Mouse (Mus musculus): ENCODE results near the gene Sh3yl1. TPM values are rescaled to one million over a fixed set of nuclear protein-coding genes. Genes with fewer than 3 reads are reported as not detected.

Gene Sh3yl1
- total RNA-seq, 2 experiments from 2014 or later, result 11.3 to 11.8 TPM

DNA sequence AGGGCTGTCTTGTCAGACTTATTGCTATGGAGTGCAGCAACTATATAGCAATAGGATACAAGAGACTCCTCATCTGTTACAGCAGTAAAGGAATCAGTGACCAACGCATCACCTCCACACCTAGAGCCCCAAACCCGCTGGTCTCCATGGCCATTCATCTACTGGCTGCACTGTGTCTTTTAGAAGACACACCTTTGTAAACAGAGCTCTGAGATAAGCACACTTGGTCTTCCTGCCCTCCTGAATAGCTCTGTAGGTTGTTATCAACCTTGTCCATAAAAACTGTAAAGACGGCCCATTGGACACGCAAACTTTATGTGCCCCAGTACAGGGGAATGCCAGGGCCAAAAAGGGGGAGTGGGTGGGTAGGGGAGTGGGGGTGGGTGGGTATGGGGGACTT is 14.4 kb upstream of the Sh3yl1 start:
- Histone ChIP-seq H3K27ac (no peak overlapping the region), H3K4me3 (no peak overlapping the region)
- no peak for DNase-seq (ENCODE audit: extremely low spot score in 1 of 2, low spot score in 2 of 2)
- intact Hi-C loops (cut with DNase I), result no loop called here
- no peak for TF ChIP-seq CTCF (IDR thresholded peaks at IDR 0.05)

DNA sequence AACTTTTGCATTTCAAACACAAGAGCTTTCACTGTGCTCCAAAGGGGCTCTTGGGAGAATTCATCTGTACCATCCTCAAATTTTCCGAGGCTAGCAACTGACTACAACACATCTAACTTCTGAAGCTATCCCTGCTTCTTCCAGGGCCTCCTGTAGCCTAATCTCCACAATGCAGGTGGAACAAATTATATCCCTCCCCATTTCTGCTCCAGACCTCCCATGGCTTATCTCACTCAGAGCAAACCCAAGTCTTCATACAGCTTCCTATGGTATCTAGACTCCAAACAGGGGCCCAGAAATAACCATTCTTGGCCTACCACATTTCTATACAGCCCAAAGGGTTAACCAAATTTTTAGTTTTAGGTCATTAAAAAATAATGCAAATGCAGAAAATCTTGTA is 2.8 kb upstream of the Sh3yl1 start:
- intact Hi-C loops (cut with DNase I), result no loop called here

DNA sequence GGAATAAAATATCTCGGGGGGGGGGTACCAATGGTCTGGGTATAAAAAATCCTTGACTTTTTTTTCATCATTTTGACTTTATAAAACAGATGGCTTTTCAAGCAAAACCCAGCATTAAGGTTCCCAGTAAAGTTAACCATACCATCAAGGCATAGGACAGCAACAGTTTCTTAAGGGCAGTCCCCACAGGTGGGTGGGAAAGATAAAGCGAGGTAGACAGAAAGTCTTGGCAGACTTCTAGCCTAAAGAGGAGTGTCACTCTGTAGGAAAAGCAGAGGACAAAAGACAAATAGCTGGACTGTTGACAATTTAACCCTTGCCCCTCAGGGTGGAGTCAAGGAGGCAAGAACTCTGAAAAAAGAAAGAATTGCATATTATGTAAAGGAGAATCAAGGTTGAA is 1.6 kb upstream of the Sh3yl1 start:
- intact Hi-C loops (cut with DNase I), result no loop called here
- Histone ChIP-seq H3K4me3 (no peak overlapping the region), H3K27ac (no peak overlapping the region)
- TF ChIP-seq CTCF (IDR thresholded peaks at IDR 0.05), result no peak
- DNase-seq (ENCODE audit: extremely low spot score in 1 of 2, low spot score in 2 of 2), result no peak

More for the DNA sequence above, 2.8 kb upstream of the Sh3yl1 start:
- Histone ChIP-seq H3K27ac (no peak overlapping the region), H3K4me3 (no peak overlapping the region)
- TF ChIP-seq CTCF (IDR thresholded peaks at IDR 0.05), result no peak
- no peak for DNase-seq (ENCODE audit: extremely low spot score in 1 of 2, low spot score in 2 of 2)

DNA sequence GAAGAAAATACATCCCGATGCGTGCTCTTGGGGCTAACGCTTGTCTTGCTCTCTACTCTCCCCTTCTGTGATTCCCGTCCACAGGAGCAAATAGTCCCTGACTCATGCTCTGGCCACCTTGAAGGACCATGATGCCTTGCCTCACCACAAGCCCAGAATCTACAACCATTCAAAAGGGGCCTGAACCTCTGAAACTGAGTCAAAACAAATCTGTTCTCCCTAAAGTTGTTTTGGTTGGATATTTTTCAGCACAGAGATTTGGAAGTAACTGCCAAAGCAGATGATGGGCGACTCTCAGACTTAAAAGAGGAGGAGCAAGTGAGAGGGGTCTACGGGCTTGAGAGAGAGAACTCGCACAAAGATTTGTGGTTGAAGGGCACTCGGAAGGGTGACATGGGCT is 608 bp upstream of the Sh3yl1 start:
- TF ChIP-seq CTCF (IDR thresholded peaks at IDR 0.05), result no peak
- intact Hi-C loops (cut with DNase I), result no loop called here
- DNase-seq (ENCODE audit: extremely low spot score in 1 of 2, low spot score in 2 of 2), result no peak
- peak overlapping the region; percentile 82 for H3K4me3 ChIP-seq
- peak overlapping the region; percentile 89 for H3K27ac ChIP-seq

DNA sequence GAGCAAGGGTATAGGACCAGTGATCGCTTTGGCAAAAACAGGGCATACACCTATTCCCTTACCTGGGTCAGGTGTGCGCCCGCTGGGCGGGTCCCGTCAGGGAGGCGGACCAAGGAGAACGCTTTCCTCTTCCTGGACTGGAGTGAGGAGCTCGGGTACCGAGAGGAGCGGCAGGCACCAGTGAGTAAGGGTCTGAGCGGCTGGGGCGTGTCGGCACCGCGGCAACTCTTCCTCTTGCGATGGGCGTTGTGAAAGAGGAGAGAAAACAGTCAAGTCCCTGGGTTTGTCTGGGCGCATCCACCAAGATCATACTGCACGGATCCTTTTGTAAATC is 547 bp downstream of the Sh3yl1 start:
- no peak for TF ChIP-seq CTCF (IDR thresholded peaks at IDR 0.05)
- H3K27ac ChIP-seq, result peak overlapping the region; percentile 79
- intact Hi-C loops (cut with DNase I), result no loop called here
- DNase-seq (ENCODE audit: extremely low spot score in 1 of 2, low spot score in 2 of 2), result peak; percentile 39 to 53
- peak overlapping the region; percentile 82 for H3K4me3 ChIP-seq

DNA sequence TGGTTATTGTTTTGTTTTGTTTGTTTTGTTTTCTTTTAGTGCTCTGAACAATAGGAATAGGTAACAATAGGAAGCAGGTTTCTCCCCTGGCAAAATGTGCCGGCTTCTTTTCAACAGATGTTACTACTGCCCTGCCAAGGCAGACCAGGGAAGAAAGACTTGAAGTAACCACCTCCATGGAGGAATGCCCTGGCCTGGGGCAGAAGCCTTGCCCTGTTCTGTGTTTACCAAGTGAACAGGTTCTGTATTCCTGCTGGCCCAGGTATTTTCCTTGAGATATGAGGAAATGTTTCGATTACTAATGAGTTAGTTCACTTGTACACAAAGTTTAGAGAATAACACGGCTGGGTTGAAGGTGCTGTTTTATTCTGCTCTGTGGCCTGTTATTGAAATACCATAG is 1.4 kb downstream of the Sh3yl1 start:
- intact Hi-C loops (cut with DNase I), result no loop called here
- no peak for TF ChIP-seq CTCF (IDR thresholded peaks at IDR 0.05)

DNA sequence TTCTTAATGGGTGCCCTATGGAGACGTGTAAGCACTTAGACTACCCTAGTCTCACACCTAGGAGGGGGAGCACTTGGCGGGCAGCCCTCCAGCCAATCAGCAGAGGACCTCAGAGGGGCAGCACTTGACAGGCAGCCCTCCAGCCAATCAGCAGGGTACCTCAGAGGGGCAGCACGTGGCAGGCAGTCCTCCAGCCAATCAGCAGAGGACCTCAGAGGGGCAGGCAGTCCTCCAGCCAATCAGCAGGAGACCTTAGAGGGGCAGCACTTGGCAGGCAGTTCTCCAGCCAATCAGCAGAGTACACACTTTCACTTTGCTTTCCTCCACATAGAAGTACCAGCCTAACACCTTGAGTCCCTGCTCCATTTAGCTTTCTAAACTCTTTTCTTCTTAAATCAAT is 10.9 kb downstream of the Sh3yl1 start:
- no peak for TF ChIP-seq CTCF (IDR thresholded peaks at IDR 0.05)
- intact Hi-C loops (cut with DNase I), result no loop called here
- Histone ChIP-seq H3K4me3 (no peak overlapping the region), H3K27ac (no peak overlapping the region)
- DNase-seq (ENCODE audit: extremely low spot score in 1 of 2, low spot score in 2 of 2), result no peak

More for the DNA sequence above, 1.4 kb downstream of the Sh3yl1 start:
- no peak for DNase-seq (ENCODE audit: extremely low spot score in 1 of 2, low spot score in 2 of 2)
- Histone ChIP-seq H3K4me3 (no peak overlapping the region; the same call in 1 of the 2 replicates), H3K27ac (no peak overlapping the region)

DNA sequence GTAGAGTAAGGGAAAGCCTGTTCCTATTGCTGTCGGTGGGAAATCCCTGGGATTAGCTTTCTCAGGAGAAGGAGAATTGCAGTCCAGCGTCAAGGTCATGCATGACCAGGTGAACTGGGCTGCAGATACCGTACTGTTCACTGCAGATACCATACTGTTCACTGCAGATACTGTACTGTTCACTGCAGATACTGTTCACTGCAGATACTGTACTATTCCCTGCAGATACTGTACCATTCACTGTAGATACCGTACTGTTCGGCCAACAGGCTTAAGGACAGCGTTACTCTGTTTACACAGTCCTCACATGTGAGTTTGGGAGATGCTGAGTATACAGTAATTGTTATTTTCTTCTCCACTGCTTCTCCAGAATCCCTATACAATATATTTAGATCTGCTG is 16.7 kb downstream of the Sh3yl1 start:
- no peak for TF ChIP-seq CTCF (IDR thresholded peaks at IDR 0.05)
- Histone ChIP-seq H3K4me3 (no peak overlapping the region), H3K27ac (no peak overlapping the region)
- intact Hi-C loops (cut with DNase I), result no loop called here
- DNase-seq (ENCODE audit: extremely low spot score in 1 of 2, low spot score in 2 of 2), result no peak

DNA sequence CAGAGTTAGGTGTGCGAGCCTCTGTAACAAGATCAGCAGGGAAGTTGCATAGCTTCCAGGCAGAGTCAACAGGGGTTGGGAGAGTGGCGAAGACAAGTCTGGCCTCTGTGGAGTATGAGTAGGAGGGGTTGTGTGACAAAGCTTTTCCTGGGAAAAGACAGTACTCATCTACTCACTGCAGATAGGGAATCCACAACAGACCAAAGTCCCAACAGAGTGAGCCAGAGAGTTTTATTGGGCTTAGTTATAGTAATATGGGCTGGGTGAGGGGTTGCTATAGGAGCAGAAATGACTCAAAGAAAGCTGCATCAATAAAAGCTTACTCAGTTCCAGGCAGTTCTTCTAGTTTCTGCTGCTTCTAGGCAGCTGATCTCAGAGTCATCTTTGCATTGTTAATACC is 21.8 kb downstream of the Sh3yl1 start:
- DNase-seq (ENCODE audit: extremely low spot score in 1 of 2, low spot score in 2 of 2), result no peak
- intact Hi-C loops (cut with DNase I), result no loop called here
- Histone ChIP-seq H3K4me3 (no peak overlapping the region), H3K27ac (no peak overlapping the region)
- TF ChIP-seq CTCF (IDR thresholded peaks at IDR 0.05), result no peak

DNA sequence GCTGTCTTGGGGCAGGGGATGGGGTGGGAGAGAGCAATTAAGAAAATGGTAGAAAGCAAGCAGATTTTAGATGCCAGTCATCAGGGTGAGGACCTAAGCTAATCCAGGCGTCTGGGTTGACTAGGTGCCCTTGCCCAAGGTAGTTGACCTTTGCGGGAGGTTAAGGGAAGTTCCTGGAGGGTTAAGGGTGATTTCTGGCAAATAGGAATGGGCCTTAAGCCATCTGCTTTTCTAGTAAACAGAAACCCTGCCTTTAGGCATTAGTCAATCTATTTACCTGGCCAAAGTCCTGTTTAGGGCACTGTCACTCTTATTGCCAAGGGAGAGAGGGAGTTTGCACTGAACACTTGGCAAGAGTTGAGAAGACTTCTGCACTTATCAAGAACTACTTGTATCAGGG is 25.4 kb downstream of the Sh3yl1 start:
- TF ChIP-seq CTCF (IDR thresholded peaks at IDR 0.05), result no peak
- no peak overlapping the region for H3K27ac ChIP-seq
- DNase-seq (ENCODE audit: extremely low spot score in 1 of 2, low spot score in 2 of 2), result no peak
- intact Hi-C loops (cut with DNase I), result no loop called here
- no peak overlapping the region for H3K4me3 ChIP-seq

DNA sequence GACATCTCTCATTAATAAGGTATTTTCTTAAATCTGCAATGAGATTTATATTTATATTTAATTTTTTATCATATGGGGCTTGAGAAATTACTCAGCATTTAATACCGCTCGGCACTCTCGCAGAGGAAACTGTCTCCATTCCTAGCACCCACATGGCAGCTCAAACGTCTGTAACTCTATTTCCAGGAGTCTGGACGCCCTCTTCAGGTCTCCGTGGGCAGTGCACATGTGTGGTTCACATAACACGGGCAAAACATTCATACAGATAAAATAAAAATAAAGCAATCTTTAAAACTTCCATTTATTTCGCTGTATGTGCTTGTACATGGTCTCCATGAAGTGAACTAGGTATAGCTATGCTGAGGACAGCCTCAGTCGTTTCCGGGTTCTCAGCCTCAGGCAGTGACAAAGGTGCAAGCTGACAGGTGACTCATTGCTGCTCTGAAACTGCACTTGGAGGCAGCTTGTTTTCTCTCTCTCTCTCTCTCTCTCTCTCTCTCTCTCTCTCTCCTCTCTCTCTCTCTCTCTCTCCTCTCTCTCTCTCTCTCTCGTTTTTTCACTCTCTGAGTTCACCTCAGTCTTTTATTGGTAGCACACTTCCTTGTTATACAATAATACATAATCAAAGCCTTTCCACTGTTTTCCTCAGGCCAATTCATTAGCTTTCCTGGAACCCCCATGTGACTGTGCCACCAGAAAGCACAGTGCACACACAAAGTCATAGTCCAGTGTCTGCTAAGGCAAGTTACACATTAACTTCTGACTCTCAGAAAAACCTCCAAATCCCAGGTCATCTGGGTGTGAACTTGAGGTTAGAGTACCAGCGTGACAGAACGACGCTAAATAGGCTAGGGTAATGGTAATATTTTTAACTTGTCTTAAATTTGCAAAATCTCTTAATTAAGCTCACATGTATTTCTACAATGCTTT is 31.9 kb downstream of the Sh3yl1 start:
- Histone ChIP-seq H3K4me3 (no peak overlapping the region), H3K27ac (no peak overlapping the region)
- no peak for DNase-seq (ENCODE audit: extremely low spot score in 1 of 2, low spot score in 2 of 2)
- intact Hi-C loops (cut with DNase I), result no loop called here
- no peak; the same call in 1 of the 2 replicates for TF ChIP-seq CTCF (IDR thresholded peaks at IDR 0.05)

DNA sequence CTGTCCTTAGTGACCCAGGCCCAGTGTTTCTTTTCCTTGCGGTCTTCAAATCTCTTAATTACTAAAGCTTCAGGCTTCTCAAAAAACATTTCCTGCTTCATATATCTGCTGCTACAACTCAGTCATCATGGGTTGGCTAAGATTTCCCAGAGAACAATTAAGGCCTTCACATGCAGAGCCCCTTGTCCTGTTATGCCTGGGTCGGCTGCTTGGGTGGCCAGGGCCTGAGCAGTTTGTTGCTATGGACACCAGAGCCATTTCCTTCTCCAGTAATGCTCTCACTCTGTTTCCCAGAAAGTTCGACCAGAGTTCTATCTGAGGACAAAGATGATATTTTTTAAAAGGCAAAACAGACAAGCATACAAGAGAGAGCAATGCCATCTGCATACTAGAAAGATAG is 32.7 kb downstream of the Sh3yl1 start:
- TF ChIP-seq CTCF (IDR thresholded peaks at IDR 0.05), result no peak
- H3K27ac ChIP-seq, result no peak overlapping the region
- no peak overlapping the region for H3K4me3 ChIP-seq
- intact Hi-C loops (cut with DNase I), result no loop called here
- no peak for DNase-seq (ENCODE audit: extremely low spot score in 1 of 2, low spot score in 2 of 2)

DNA sequence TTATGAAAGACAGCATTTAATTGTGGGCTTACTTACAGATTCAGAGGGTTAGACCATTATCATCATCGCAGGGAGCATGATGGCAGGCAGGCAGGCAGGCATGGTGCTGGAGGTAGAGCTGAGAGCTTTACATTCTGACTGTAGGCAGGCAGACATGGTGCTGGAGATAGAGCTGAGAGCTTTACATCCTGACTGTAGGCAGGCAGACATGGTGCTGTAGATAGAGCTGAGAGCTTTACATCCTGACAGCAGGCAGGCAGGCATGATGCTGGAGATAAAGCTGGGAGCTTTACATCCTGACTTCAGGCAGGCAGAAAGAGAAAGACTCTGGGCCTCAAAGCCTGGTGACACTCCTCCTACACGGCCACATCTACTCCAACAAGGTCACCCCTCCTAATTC is 59.2 kb downstream of the Sh3yl1 start:
- no peak for DNase-seq (ENCODE audit: extremely low spot score in 1 of 2, low spot score in 2 of 2)
- no peak for TF ChIP-seq CTCF (IDR thresholded peaks at IDR 0.05)
- no peak overlapping the region for H3K4me3 ChIP-seq
- H3K27ac ChIP-seq, result no peak overlapping the region
- intact Hi-C loops (cut with DNase I), result no loop called here

Measured in left cerebral cortex, adult 2 months (tissue).